Mouse (Mus musculus): Measurements from ENCODE around the gene Sarnp.

DNA sequence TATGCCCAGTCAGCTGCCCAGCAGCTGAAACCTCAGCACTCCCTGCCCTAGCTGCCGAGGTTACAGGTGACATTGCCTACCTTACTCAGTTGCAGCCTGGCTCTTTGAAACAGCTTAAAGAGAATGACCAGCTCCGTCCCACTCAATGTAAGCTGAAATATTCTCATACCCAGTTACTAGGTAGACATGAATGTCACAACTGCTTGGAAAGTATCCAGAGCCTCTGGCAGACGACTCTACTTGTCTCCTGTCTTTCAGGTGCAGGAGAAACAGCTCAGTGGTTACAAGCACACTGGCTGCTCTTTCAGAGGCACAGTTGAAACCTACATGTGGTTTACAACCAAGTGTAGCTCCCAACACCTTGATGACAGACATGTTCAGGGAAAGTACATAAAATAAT is 53.2 kb downstream of the Sarnp start:
- TF ChIP-seq CTCF (IDR thresholded peaks at IDR 0.05; ENCODE audit: low read depth) (no peak), EP300 (IDR thresholded peaks at IDR 0.05; ENCODE audit: low read depth) (no peak)

All from heart, postnatal 0 days (tissue).